Mouse (Mus musculus) testis, adult 10 weeks (tissue): Measurements from ENCODE around the gene Timm50. TPM values are rescaled to one million over a fixed set of nuclear protein-coding genes. Genes with fewer than 3 reads are reported as not detected.

Source experiments
- polyA plus RNA-seq: library from polyadenylated mRNA; stranded (reverse); fragments of 350-450 nt; fragmentation: Illumina TruSeq; extraction: RNeasy Lipid Tissue Mini Kit (QIAGEN cat#74804); gene quantifications from one replicate; pipeline ENCODE4 v1.2.3, GENCODE M21; 2014; ENCODE audit warnings: low read depth, low replicate concordance

Timm50 gene
- 3.6 TPM for polyA plus RNA-seq

DNA sequence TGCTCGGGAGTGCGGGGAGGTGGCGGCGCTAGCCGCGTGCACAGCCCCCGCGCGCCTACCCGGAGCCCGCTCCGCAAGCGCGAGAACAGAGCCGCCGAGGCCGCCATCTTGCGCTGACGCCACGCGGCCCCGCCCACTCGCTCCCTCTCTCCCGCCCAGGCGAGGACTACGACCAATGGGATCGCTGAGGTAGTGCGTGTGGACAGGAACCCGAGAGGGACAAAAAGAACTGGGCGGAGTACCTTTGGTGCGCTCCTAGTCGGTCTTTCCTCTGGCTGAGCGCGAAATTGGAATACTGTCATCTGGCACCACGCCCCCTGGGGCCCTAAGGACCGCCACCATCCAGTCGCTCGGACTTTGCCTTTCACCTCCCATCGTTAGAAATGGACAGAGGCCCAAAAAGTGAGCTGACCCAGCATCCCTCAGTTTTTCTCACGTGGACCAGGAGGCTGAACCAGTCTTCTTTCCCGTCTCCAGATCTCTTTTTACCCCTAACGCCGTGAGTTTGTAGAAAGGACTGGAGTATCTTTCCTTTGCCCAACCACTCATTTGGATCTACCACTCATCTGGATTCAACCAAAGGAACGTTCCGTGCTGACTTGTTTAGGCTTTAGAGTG lies at the start of gene Timm50:
Gene Timm50, minus strand, starts transcription at position 147 of the 618 bp plus-strand sequence.

DNA sequence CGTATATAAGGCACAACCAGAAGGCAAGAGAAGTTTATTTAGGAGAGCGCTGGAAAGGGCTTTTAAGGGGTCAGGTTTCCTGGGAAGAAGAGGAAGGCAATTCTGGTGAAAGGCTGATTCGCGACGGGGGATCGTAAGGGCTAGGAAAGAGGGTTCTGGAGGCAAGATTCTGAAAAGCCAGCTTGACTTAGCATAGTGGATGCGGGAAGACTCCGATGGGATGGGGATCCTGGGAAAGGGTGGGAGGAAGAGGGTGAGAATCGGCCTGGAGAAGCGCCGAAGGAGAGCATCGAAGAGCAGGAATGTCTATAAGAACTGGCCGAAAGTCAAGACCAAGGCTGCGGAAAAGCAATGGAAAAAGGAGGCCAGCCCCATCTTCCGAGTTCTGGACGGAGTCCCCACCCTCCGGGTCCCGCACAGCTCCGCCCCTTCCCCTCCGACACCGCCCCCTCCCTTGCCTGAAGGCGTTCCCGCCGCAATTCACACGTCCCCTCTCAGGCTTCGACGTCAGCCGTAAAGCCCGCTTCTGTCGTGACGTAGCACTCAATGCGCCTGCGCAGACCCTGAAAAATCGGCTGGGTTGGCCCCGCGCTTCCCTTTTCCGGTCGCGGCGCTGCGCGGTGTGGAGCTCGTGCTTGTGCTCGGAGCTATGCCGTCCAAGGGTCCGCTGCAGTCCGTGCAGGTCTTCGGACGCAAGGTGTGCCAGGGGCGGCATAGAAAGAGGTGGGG lies 38.4 kb upstream of the Timm50 start, which contains the start of gene Rps16:
Gene Rps16, plus strand, starts transcription at position 498 of the 729 bp plus-strand sequence.

DNA sequence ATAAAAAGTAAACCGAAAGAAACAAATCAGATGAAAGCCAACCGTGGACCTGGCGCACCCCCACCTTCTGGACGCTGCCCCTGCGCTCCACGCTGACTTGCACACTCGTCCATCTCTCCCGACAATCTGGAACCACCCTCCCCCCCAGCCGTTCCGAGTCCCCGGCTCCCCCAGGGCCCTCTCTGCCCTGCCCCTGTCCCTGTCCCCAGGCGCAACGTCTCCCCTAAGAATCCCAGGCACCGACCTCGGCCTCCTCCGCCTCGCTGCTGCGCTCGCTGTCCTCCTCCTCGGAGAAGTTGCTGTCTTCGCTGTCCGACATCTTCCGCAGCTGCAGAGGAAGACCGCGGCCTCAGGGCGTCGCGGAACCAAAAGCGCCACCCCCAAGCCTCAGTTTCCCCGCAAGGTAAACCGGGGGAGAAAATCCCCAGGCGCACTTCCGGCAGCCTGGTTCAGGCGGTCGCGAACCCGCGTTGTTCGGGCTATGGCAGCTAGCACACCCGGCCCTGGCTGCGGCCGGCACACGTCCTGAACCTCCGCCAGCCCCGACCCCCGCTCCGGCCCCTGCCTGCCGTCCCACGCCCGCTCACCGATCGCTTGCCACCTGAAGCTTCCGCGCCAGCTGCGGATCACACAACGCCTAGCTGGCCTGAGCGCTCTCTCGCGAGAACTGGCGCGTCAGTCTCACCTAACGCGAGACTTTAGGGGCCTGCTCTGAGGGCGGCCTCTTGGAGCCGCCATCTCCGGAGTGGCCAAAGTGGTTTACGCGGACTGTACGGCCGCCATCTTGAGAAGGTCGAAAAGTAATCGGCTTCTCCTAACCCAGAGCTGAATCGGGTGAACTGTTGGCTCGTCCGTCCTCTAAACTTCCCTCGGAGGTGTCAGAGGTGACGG lies 26.5 kb upstream of the Timm50 start, which contains the start of gene Supt5:
Gene Supt5, minus strand, starts transcription at position 639 of the 891 bp plus-strand sequence.

DNA sequence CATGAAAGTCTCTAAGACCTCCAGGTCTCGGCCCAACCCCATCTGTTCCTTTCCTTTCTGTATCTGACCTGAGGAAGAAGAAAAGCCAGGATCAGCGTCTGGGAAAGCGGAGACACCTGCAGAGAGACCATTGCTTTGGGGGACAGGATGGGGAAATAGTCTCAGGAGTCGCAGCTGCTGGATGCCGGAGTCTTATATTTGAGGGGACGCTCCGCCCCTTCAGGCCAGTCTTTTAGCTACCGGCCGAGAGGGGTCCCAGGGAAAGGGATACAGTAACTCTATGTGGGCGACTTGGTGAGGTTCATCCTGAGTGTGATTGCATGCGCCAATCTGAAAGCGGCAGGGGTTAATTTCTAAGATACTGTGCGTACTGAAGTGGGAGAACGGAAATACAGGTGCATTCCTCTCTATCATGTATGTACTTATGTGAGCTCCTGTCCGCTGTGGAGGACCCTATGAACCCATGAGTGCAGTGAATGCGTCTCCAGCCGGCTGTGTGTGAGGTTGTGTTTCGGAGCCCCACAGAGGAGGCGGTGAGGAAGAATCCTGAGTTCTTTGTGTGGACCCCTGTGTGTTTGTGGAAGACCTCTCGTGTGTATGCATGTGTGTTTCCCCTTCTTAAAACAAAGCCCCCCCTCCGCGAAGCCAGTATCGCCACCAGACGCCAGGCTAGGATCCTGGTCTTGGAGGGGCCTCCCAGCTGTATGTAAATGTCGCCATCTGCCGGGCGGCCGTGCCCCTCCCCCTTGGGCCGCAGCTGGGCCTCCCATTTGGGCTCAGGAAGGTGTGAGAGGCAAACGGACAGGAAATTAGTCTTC lies 10.0 kb downstream of the Timm50 start, which contains the start of gene Dll3:
Gene Dll3, minus strand, starts transcription at position 623 of the 818 bp plus-strand sequence.

DNA sequence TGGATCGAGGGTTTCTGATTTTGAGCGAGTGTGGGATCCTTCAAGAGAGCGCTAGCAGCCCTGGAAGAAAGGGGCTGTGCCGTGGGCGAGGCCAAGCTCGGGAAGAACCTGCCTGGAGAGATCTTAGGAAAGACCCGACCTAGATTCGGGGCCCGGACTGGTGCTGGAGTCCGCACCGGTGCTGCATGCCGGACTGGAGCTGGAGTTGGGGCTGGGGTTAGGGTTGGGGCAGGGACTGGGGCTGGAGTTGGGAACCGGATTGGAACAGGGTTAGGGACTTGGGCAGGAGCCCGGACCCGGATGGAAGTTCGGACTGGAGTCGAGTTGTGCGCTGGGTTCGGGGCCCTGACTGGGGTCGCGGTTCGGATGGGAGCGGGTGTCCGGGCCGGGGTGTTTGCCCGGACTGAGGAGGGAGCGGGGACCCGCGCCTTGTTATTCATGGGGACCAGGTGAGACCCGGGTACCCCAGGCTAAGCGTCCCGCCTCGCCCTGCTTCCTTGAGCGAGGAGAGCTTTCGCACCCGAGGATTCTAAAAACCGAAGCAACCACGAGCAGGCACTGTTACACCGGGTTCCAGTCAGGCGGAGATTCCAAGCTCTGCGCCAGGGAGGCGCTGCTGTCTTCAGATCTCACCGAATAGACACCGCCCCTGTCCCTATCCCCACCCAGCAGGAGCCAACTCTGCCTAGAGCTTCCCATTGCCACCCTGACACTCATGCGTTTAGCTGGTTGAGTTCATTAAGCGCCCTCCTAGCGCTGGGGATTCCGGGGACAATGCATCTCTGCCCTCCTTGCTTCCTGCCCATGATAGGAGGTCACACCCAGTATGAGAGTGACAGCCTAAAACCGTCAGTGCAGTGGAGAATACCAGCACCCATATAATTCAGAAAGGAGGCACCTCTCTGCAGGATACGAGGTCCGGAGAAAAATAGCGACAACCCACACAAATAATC lies 21.0 kb downstream of the Timm50 start, which contains the start of gene Selenov:
Gene Selenov, minus strand, starts transcription at position 549 of the 953 bp plus-strand sequence.

DNA sequence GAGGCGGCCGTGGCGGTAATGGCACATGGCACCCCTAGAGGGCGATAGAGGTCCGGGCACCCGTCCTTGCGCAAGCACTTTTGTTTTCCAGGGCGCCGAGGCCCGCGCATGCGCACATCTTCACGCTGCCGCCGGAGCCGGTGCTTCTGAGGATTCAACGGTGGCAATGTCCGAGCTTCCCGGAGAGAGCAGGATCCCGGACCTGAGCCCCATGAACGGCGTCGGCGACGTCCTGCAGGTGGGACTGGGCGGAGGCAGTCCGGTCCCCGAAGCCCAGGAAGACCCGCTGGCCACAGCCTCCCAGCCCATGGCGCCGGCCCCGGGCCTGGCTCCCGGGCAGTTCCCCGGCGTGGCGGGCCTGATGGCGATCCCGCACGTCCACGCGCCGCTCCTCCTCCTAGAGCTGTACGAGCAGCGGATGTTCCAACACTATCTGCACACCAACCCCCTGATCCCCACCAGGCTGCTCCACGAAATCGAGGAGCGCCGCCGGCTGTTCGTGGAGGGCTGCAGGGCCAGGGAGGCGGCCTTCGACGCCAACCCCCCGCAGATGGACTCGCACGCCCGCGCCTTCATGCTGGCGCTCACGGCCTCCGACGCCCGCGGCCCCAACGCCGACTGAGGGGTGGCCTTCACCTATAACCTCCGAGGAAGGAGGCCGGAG lies 34.1 kb downstream of the Timm50 start, which contains the start of gene Eid2b:
Gene Eid2b, plus strand, starts transcription at position 125 of the 664 bp plus-strand sequence.

DNA sequence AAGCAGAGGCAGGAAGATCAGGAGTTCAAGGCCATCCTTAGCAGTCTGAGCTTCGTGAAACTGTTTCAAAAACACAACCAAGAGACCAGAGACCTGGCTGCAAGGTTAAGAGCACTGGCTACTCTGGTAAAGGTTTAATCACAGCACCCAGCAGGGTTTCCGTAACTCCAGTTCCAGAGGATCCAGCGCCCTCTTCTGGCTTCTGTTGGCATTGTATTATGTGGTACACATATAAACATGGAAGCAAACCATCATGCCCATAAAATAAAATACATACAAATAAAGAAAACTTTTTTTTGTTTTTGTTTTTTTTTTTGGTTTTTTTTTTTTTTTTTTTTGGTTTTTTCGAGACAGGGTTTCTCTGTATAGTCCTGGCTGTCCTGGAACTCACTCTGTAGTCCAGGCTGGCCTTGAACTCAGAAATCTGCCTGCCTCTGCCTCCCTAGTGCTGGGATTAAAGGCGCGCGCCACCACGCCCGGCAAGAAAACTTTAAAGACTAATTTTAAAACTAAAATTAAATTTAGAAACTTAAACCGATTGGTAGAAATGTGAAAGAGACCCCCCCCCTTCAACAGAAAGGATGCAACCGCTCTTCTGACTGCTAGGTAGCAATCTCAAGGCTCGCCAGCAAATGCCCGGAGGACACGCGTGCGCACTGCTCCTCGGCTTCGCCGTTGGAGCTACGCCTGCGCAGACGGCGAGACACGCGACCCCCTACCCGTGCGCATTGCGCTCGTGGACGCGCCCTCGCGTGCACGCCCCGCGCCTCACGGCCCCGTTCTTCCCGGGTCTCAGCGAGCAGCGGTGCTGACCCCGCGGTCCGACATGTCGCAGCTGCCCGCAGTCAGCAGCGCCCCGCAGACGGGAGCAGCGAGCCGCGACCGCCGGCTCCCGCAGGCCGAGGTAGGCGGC lies 44.5 kb downstream of the Timm50 start, which contains the start of gene Eid2:
Gene Eid2, plus strand, starts transcription at position 753 of the 913 bp plus-strand sequence.

Other genes starting within 250 kb of the Timm50 start
- gene Fcgbp, start 240.8 kb downstream of the Timm50 start, polyA plus RNA-seq = not detected
- not detected for gene 9530053A07Rik, start 182.6 kb downstream of the Timm50 start, polyA plus RNA-seq
- gene Fbl, start 142.4 kb downstream of the Timm50 start, polyA plus RNA-seq = 9.1 TPM
- gene Dyrk1b, start 132.6 kb downstream of the Timm50 start, polyA plus RNA-seq = 15.4 TPM
- 10.0 TPM for gene Eid2, start 44.2 kb downstream of the Timm50 start, polyA plus RNA-seq
- 3.7 TPM for gene Eid2b, start 34.3 kb downstream of the Timm50 start, polyA plus RNA-seq
- gene Selenov, start 20.9 kb downstream of the Timm50 start, polyA plus RNA-seq = 80.2 TPM
- gene Dll3, start 9.8 kb downstream of the Timm50 start, polyA plus RNA-seq = 22.7 TPM
- 65.4 TPM for gene Supt5, start 26.7 kb upstream of the Timm50 start, polyA plus RNA-seq
- gene Rps16, start 38.6 kb upstream of the Timm50 start, polyA plus RNA-seq = 59.3 TPM
- 3.4 TPM for gene Plekhg2, start 60.5 kb upstream of the Timm50 start, polyA plus RNA-seq
- 2.6 TPM for gene Zfp36, start 68.2 kb upstream of the Timm50 start, polyA plus RNA-seq
- gene Med29, start 80.6 kb upstream of the Timm50 start, polyA plus RNA-seq = 3.9 TPM
- gene Paf1, start 80.9 kb upstream of the Timm50 start, polyA plus RNA-seq = 70.3 TPM
- 5.2 TPM for gene Gmfg, start 125.4 kb upstream of the Timm50 start, polyA plus RNA-seq
- gene Lrfn1, start 139.9 kb upstream of the Timm50 start, polyA plus RNA-seq = not detected
- not detected for gene Ifnl2, start 198.4 kb upstream of the Timm50 start, polyA plus RNA-seq
- not detected for gene Ifnl3, start 210.8 kb upstream of the Timm50 start, polyA plus RNA-seq
- not detected for gene Sycn, start 228.8 kb upstream of the Timm50 start, polyA plus RNA-seq
- gene Nccrp1, start 235.2 kb upstream of the Timm50 start, polyA plus RNA-seq = not detected